Mouse (Mus musculus) stomach, postnatal 0 days (tissue): Measurements from ENCODE around the gene Enkur.
"Not testable (repeated sequence)": the region's sequence is repeated elsewhere in the genome, so short reads cannot be mapped to it uniquely, and the experiment has no call there.

Source experiments
- CTCF ChIP-seq: IDR thresholded peaks from 2 replicates; pipeline ENCODE4 v1.5.1; 2016; ENCODE audit warnings: antibody characterized with exemption, low read depth, mild to moderate bottlenecking, moderate library complexity
- EP300 ChIP-seq: optimal IDR thresholded peaks from 2 replicates; pipeline ENCODE3; 2016; ENCODE audit warnings: antibody characterized with exemption

GRCm38 (mm10) chr2:21244104-21244503 lies 38.9 kb upstream of the Enkur start:
- not testable (repeated sequence) for TF ChIP-seq CTCF, EP300
